Mouse (Mus musculus): Measurements from ENCODE around the gene Ddr2. TPM values are rescaled to one million over a fixed set of nuclear protein-coding genes. Genes with fewer than 3 reads are reported as not detected.

The Ddr2 gene
- polyA plus RNA-seq, 1 experiment from 2014 or later, result 85.2 TPM

GRCm38 (mm10) chr1:170147651-170148448 is 37.3 kb upstream of the Ddr2 start:
- no peaks in the 10 kb centered on the region for H3K27me3 ChIP-seq (replicated peaks; ENCODE audit: control insufficient read depth, insufficient read depth, low read length)
- H3K4me2 ChIP-seq (ENCODE audit: low read depth, low read length), result no peak overlapping the region
- DNase-seq (ENCODE audit: low spot score) (no peak), ATAC-seq (ENCODE audit: low read depth) (no peak)
- peaks cover 70% of the 10 kb centered on the region for H3K36me3 ChIP-seq (ENCODE audit: control insufficient read depth, insufficient read depth, low read length)
- H3K9ac ChIP-seq (ENCODE audit: low read depth, low read length), result no peak overlapping the region
- no peak overlapping the region for H3K4me3 ChIP-seq (ENCODE audit: low read depth, low read length)
- H3K4me1 ChIP-seq (ENCODE audit: control insufficient read depth, insufficient read depth, low read length), result peaks cover 4% of the 10 kb centered on the region; the same call in 1 of the 2 replicates
- WGBS, result 82% methylated on average over 9 of the region's 9 CpGs
- H3K9me3 ChIP-seq (ENCODE audit: control insufficient read depth, low read length), result no peaks in the 10 kb centered on the region
- H3K27ac ChIP-seq (replicated peaks; ENCODE audit: low read depth, low read length), result no peak overlapping the region

GRCm38 (mm10) chr1:170145606-170146005 is 35.0 kb upstream of the Ddr2 start:
- H3K9ac ChIP-seq (ENCODE audit: low read depth, low read length), result no peak overlapping the region
- H3K27me3 ChIP-seq (replicated peaks; ENCODE audit: control insufficient read depth, insufficient read depth, low read length), result no peaks in the 10 kb centered on the region
- no peak for DNase-seq (ENCODE audit: low spot score)
- H3K27ac ChIP-seq (replicated peaks; ENCODE audit: low read depth, low read length), result no peak overlapping the region
- H3K9me3 ChIP-seq (ENCODE audit: control insufficient read depth, low read length), result no peaks in the 10 kb centered on the region
- H3K4me1 ChIP-seq (ENCODE audit: control insufficient read depth, insufficient read depth, low read length), result peaks cover 4% of the 10 kb centered on the region; the same call in 1 of the 2 replicates
- H3K4me2 ChIP-seq (ENCODE audit: low read depth, low read length), result no peak overlapping the region
- no peak overlapping the region for H3K4me3 ChIP-seq (ENCODE audit: low read depth, low read length)
- peaks cover 72% of the 10 kb centered on the region for H3K36me3 ChIP-seq (ENCODE audit: control insufficient read depth, insufficient read depth, low read length)
- ATAC-seq (ENCODE audit: low read depth), result no peak
- 93% methylated on average over 4 of the region's 4 CpGs for WGBS

GRCm38 (mm10) chr1:170142256-170142871 is 31.8 kb upstream of the Ddr2 start:
- 94% methylated on average over 8 of the region's 8 CpGs for WGBS
- H3K9me3 ChIP-seq (ENCODE audit: control insufficient read depth, low read length), result no peaks in the 10 kb centered on the region
- no peak for ATAC-seq (ENCODE audit: low read depth)
- no peaks in the 10 kb centered on the region for H3K27me3 ChIP-seq (replicated peaks; ENCODE audit: control insufficient read depth, insufficient read depth, low read length)
- H3K4me3 ChIP-seq (ENCODE audit: low read depth, low read length), result no peak overlapping the region
- H3K36me3 ChIP-seq (ENCODE audit: control insufficient read depth, insufficient read depth, low read length), result peaks cover 42% of the 10 kb centered on the region
- DNase-seq (ENCODE audit: low spot score), result no peak
- no peak overlapping the region for H3K4me2 ChIP-seq (ENCODE audit: low read depth, low read length)
- H3K27ac ChIP-seq (replicated peaks; ENCODE audit: low read depth, low read length), result no peak overlapping the region
- H3K4me1 ChIP-seq (ENCODE audit: control insufficient read depth, insufficient read depth, low read length), result no peaks in the 10 kb centered on the region
- H3K9ac ChIP-seq (ENCODE audit: low read depth, low read length), result no peak overlapping the region

GRCm38 (mm10) chr1:170141626-170142025 is 31.1 kb upstream of the Ddr2 start:
- WGBS, result 92% methylated on average over 5 of the region's 5 CpGs
- Histone ChIP-seq H3K9ac (ENCODE audit: low read depth, low read length) (no peak overlapping the region), H3K27me3 (replicated peaks; ENCODE audit: control insufficient read depth, insufficient read depth, low read length) (no peaks in the 10 kb centered on the region), H3K4me3 (ENCODE audit: low read depth, low read length) (no peak overlapping the region), H3K4me1 (ENCODE audit: control insufficient read depth, insufficient read depth, low read length) (no peaks in the 10 kb centered on the region), H3K36me3 (ENCODE audit: control insufficient read depth, insufficient read depth, low read length) (peaks cover 37% of the 10 kb centered on the region), H3K4me2 (ENCODE audit: low read depth, low read length) (no peak overlapping the region), H3K27ac (replicated peaks; ENCODE audit: low read depth, low read length) (no peak overlapping the region), H3K9me3 (ENCODE audit: control insufficient read depth, low read length) (no peaks in the 10 kb centered on the region)
- no peak for DNase-seq (ENCODE audit: low spot score)
- no peak for ATAC-seq (ENCODE audit: low read depth)

- peak; percentile 91 for ATAC-seq (ENCODE audit: low read depth)
- H3K4me2 ChIP-seq (ENCODE audit: low read depth, low read length), result no peak overlapping the region
- H3K9me3 ChIP-seq (ENCODE audit: control insufficient read depth, low read length), result no peaks in the 10 kb centered on the region
- H3K4me3 ChIP-seq (ENCODE audit: low read depth, low read length), result no peak overlapping the region
- H3K4me1 ChIP-seq (ENCODE audit: control insufficient read depth, insufficient read depth, low read length), result no peaks in the 10 kb centered on the region
- no peak overlapping the region for H3K9ac ChIP-seq (ENCODE audit: low read depth, low read length)
- H3K36me3 ChIP-seq (ENCODE audit: control insufficient read depth, insufficient read depth, low read length), result peaks cover 5% of the 10 kb centered on the region; the same call in 1 of the 2 replicates
- peak; percentile 94 for DNase-seq (ENCODE audit: low spot score)
- WGBS, result 10% methylated on average over 7 of the region's 7 CpGs
- H3K27me3 ChIP-seq (replicated peaks; ENCODE audit: control insufficient read depth, insufficient read depth, low read length), result no peaks in the 10 kb centered on the region
- no peak overlapping the region for H3K27ac ChIP-seq (replicated peaks; ENCODE audit: low read depth, low read length)
Measured at GRCm38 (mm10) chr1:170136351-170137009, 25.9 kb upstream of the Ddr2 start.

- 84% methylated on average over 8 of the region's 8 CpGs for WGBS
- Histone ChIP-seq H3K36me3 (ENCODE audit: control insufficient read depth, insufficient read depth, low read length) (no peaks in the 10 kb centered on the region), H3K9me3 (ENCODE audit: control insufficient read depth, low read length) (no peaks in the 10 kb centered on the region), H3K27ac (replicated peaks; ENCODE audit: low read depth, low read length) (no peak overlapping the region), H3K4me2 (ENCODE audit: low read depth, low read length) (no peak overlapping the region), H3K9ac (ENCODE audit: low read depth, low read length) (no peak overlapping the region), H3K27me3 (replicated peaks; ENCODE audit: control insufficient read depth, insufficient read depth, low read length) (no peaks in the 10 kb centered on the region), H3K4me3 (ENCODE audit: low read depth, low read length) (no peak overlapping the region), H3K4me1 (ENCODE audit: control insufficient read depth, insufficient read depth, low read length) (no peaks in the 10 kb centered on the region)
- no peak for DNase-seq (ENCODE audit: low spot score)
- ATAC-seq (ENCODE audit: low read depth), result no peak
Measured at GRCm38 (mm10) chr1:170134264-170134663, 23.7 kb upstream of the Ddr2 start.

GRCm38 (mm10) chr1:170130962-170131361 is 20.4 kb upstream of the Ddr2 start:
- Histone ChIP-seq H3K9me3 (ENCODE audit: control insufficient read depth, low read length) (no peaks in the 10 kb centered on the region), H3K9ac (ENCODE audit: low read depth, low read length) (no peak overlapping the region), H3K36me3 (ENCODE audit: control insufficient read depth, insufficient read depth, low read length) (no peaks in the 10 kb centered on the region), H3K4me2 (ENCODE audit: low read depth, low read length) (no peak overlapping the region), H3K27ac (replicated peaks; ENCODE audit: low read depth, low read length) (no peak overlapping the region), H3K4me1 (ENCODE audit: control insufficient read depth, insufficient read depth, low read length) (no peaks in the 10 kb centered on the region), H3K27me3 (replicated peaks; ENCODE audit: control insufficient read depth, insufficient read depth, low read length) (no peaks in the 10 kb centered on the region), H3K4me3 (ENCODE audit: low read depth, low read length) (no peak overlapping the region)
- WGBS, result 29% methylated on average over 3 of the region's 3 CpGs
- ATAC-seq (ENCODE audit: low read depth), result no peak
- DNase-seq (ENCODE audit: low spot score), result no peak

- 78% methylated on average over 2 of the region's 2 CpGs for WGBS
- H3K36me3 ChIP-seq (ENCODE audit: control insufficient read depth, insufficient read depth, low read length), result no peaks in the 10 kb centered on the region
- no peaks in the 10 kb centered on the region for H3K4me1 ChIP-seq (ENCODE audit: control insufficient read depth, insufficient read depth, low read length)
- H3K4me3 ChIP-seq (ENCODE audit: low read depth, low read length), result no peak overlapping the region
- ATAC-seq (ENCODE audit: low read depth) (no peak), DNase-seq (ENCODE audit: low spot score) (no peak)
- H3K4me2 ChIP-seq (ENCODE audit: low read depth, low read length), result no peak overlapping the region
- H3K27me3 ChIP-seq (replicated peaks; ENCODE audit: control insufficient read depth, insufficient read depth, low read length), result no peaks in the 10 kb centered on the region
- H3K27ac ChIP-seq (replicated peaks; ENCODE audit: low read depth, low read length), result no peak overlapping the region
- no peaks in the 10 kb centered on the region for H3K9me3 ChIP-seq (ENCODE audit: control insufficient read depth, low read length)
- H3K9ac ChIP-seq (ENCODE audit: low read depth, low read length), result no peak overlapping the region
Measured at GRCm38 (mm10) chr1:170124644-170125043, 14.1 kb upstream of the Ddr2 start.
